In the genomic region with DNA sequence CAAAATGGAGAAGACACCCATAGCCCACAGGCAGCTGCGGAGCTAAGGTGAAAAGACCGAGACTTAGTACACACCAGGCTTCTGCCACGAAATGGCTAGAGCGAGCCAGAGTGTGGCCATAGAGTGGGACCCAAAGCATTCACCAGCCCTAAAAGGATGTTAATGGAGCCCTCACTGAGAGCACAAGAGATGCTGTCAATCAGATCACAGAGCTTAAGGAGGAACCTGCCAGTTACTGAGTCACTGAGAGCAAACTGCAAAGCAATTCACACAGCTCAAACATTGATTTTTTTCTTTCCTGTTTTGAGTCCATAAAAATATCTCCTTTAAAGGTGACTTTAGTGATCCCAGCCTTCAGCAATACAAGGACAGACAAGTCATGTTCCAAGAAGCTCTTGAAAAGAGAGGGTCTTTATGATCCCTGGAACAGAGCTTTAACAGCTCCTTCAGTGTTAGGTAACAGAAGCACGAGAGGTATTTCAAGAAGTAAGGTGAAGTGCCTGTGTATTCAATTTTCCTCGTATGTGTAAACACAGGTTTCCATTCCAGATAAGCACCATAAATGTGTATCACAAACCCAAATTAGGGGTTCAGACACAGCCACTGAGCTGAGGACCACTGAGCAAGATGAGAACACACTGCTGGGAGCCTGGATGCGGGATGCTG, we compare ENCODE assay signal across 18 mouse cellular contexts.
A peak's percentile ranks its signal among the peaks of the same experiment; 100 is the strongest.
DNase-seq lines count a peak whose midpoint lies in the region; ATAC-seq and TF ChIP-seq lines count a peak whose summit lies in the region.
"Had no signal": no experiment of that assay in that cellular context is flagged by ENCODE, and none has a peak within 500 bp of the region (broad histone marks: within the 10 kb centered on the region; RNA-seq: fewer than 3 reads in every experiment).

No protein-coding gene starts in this region.

- TF ChIP-seq CTCF in midbrain, postnatal 0 days (IDR thresholded peaks at IDR 0.05): no peak

- peaks cover 61% of the 10 kb centered on the region for H3K4me1 ChIP-seq in hindbrain, embryonic 10.5 days (replicated peaks)
- H3K4me1 ChIP-seq in hindbrain, embryonic 11.5 days (replicated peaks; ENCODE audit: control insufficient read depth, insufficient read depth, low read length): peaks cover 17% of the 10 kb centered on the region
- peaks cover 69% of the 10 kb centered on the region for H3K4me1 ChIP-seq in midbrain, embryonic 10.5 days
- H3K4me1 ChIP-seq in midbrain, postnatal 0 days (ENCODE audit: insufficient read depth, low read length): peaks cover 16% of the 10 kb centered on the region
- H3K4me1 ChIP-seq in kidney, embryonic 14.5 days (ENCODE audit: control insufficient read depth, insufficient read depth, low read length): peaks cover 11% of the 10 kb centered on the region
- H3K4me1 ChIP-seq: liver, embryonic 13.5 days had no signal

- 66% methylated on average over 7 of the region's 7 CpGs for WGBS in hindbrain, embryonic 10.5 days
- 65% methylated on average over 7 of the region's 7 CpGs for WGBS in hindbrain, embryonic 11.5 days
- 73% methylated on average over 7 of the region's 7 CpGs for WGBS in midbrain, embryonic 10.5 days
- 60% methylated on average over 7 of the region's 7 CpGs for WGBS in midbrain, postnatal 0 days
- 90% methylated on average over 7 of the region's 7 CpGs for WGBS in kidney, embryonic 14.5 days

- 0 out of 2 replicates have a peak, but pooled peaks cover 3% of the 10 kb centered on the region for H3K36me3 ChIP-seq in hindbrain, embryonic 10.5 days
- no peaks in the 10 kb centered on the region for H3K36me3 ChIP-seq in hindbrain, embryonic 11.5 days (ENCODE audit: control insufficient read depth, insufficient read depth, low read length)
- H3K36me3 ChIP-seq in midbrain, embryonic 10.5 days: 0 out of 2 replicates have a peak, but pooled peaks cover 4% of the 10 kb centered on the region
- no peaks in the 10 kb centered on the region for H3K36me3 ChIP-seq in midbrain, postnatal 0 days (ENCODE audit: insufficient read depth, low read length)
- H3K36me3 ChIP-seq in kidney, embryonic 14.5 days (ENCODE audit: control insufficient read depth, insufficient read depth, low read length): no peaks in the 10 kb centered on the region
- H3K36me3 ChIP-seq: liver, embryonic 13.5 days; neural tube, embryonic 12.5 days had no signal

- no peaks in the 10 kb centered on the region for H3K9me3 ChIP-seq in hindbrain, embryonic 10.5 days
- H3K9me3 ChIP-seq in hindbrain, embryonic 11.5 days (ENCODE audit: control insufficient read depth, low read length): no peaks in the 10 kb centered on the region
- no peaks in the 10 kb centered on the region for H3K9me3 ChIP-seq in midbrain, embryonic 10.5 days (replicated peaks)
- no peaks in the 10 kb centered on the region for H3K9me3 ChIP-seq in midbrain, postnatal 0 days (ENCODE audit: low read length)
- H3K9me3 ChIP-seq in kidney, embryonic 14.5 days (ENCODE audit: control insufficient read depth, low read length): no peaks in the 10 kb centered on the region
- H3K9me3 ChIP-seq: limb, embryonic 12.5 days; liver, embryonic 13.5 days; neural tube, embryonic 12.5 days had no signal

- H3K27me3 ChIP-seq in hindbrain, embryonic 10.5 days (ENCODE audit: insufficient read depth, poor library complexity, severe bottlenecking): no peaks in the 10 kb centered on the region
- H3K27me3 ChIP-seq in hindbrain, embryonic 11.5 days (ENCODE audit: control insufficient read depth, insufficient read depth, low read length): no peaks in the 10 kb centered on the region
- H3K27me3 ChIP-seq in midbrain, embryonic 10.5 days (ENCODE audit: low read depth, poor library complexity, severe bottlenecking): no peaks in the 10 kb centered on the region
- no peaks in the 10 kb centered on the region for H3K27me3 ChIP-seq in midbrain, postnatal 0 days (ENCODE audit: insufficient read depth, low read length)
- no peaks in the 10 kb centered on the region for H3K27me3 ChIP-seq in kidney, embryonic 14.5 days (ENCODE audit: control insufficient read depth, insufficient read depth, low read length)
- H3K27me3 ChIP-seq: CH12.LX; limb, embryonic 12.5 days; liver, embryonic 13.5 days; neural tube, embryonic 12.5 days had no signal

- H3K27ac ChIP-seq in hindbrain, embryonic 10.5 days: peak overlapping the region; percentile 60; the same call in 1 of the 2 replicates
- H3K27ac ChIP-seq in hindbrain, embryonic 11.5 days (ENCODE audit: low read depth, low read length): no peak overlapping the region
- peak overlapping the region; percentile 76 for H3K27ac ChIP-seq in midbrain, embryonic 10.5 days (replicated peaks)
- no peak overlapping the region for H3K27ac ChIP-seq in midbrain, postnatal 0 days (ENCODE audit: low read depth, low read length)
- no peak overlapping the region for H3K27ac ChIP-seq in kidney, embryonic 14.5 days (ENCODE audit: low read depth, low read length)
- H3K27ac ChIP-seq: limb, embryonic 12.5 days; liver, embryonic 13.5 days; neural tube, embryonic 12.5 days; stomach, postnatal 0 days had no signal

- H3K9ac ChIP-seq in hindbrain, embryonic 11.5 days (ENCODE audit: low read depth, low read length): no peak overlapping the region
- no peak overlapping the region for H3K9ac ChIP-seq in midbrain, postnatal 0 days (replicated peaks; ENCODE audit: low read length, poor library complexity, severe bottlenecking)
- H3K9ac ChIP-seq in kidney, embryonic 14.5 days (ENCODE audit: low read depth, low read length): no peak overlapping the region
- H3K9ac ChIP-seq: limb, embryonic 12.5 days; liver, embryonic 13.5 days; neural tube, embryonic 12.5 days had no signal

- H3K4me2 ChIP-seq in hindbrain, embryonic 11.5 days (replicated peaks; ENCODE audit: low read depth, low read length): no peak overlapping the region
- no peak overlapping the region for H3K4me2 ChIP-seq in midbrain, postnatal 0 days (ENCODE audit: low read depth, low read length, poor library complexity, severe bottlenecking)
- no peak overlapping the region for H3K4me2 ChIP-seq in kidney, embryonic 14.5 days (replicated peaks; ENCODE audit: low read depth, low read length)
- H3K4me2 ChIP-seq: heart, embryonic 11.5 days; limb, embryonic 12.5 days; liver, embryonic 13.5 days; neural tube, embryonic 12.5 days had no signal

- ATAC-seq in hindbrain, embryonic 11.5 days (ENCODE audit: low FRiP score): no peak
- no peak for ATAC-seq in midbrain, postnatal 0 days (ENCODE audit: low FRiP score)
- no peak for ATAC-seq in kidney, embryonic 14.5 days (ENCODE audit: low FRiP score, low TSS enrichment)

- DNase-seq in hindbrain, embryonic 10.5 days (ENCODE audit: low spot score): no peak
- DNase-seq in hindbrain, embryonic 11.5 days (ENCODE audit: low spot score): no peak
- no peak for DNase-seq in midbrain, embryonic 10.5 days (ENCODE audit: low spot score)
- DNase-seq in midbrain, postnatal 0 days (ENCODE audit: low spot score): no peak
- DNase-seq in lung, postnatal 36 days: peak; percentile 62
- no peak for DNase-seq in frontal cortex, adult 2 months (ENCODE audit: extremely low spot score in 1 of 2, low spot score in 1 of 2)
- no peak for DNase-seq in kidney, postnatal 14 days
- DNase-seq: heart, postnatal 10 days; kidney, adult 2 months; kidney, postnatal 4 days; liver, embryonic 13.5 days; right cerebral cortex, postnatal 4 days had no signal

- H3K4me3 ChIP-seq in hindbrain, embryonic 10.5 days: no peak overlapping the region
- H3K4me3 ChIP-seq in hindbrain, embryonic 11.5 days (ENCODE audit: low read depth, low read length): no peak overlapping the region
- H3K4me3 ChIP-seq in midbrain, embryonic 10.5 days: no peak overlapping the region
- no peak overlapping the region for H3K4me3 ChIP-seq in midbrain, postnatal 0 days (ENCODE audit: low read depth, low read length)
- no peak overlapping the region for H3K4me3 ChIP-seq in kidney, embryonic 14.5 days (ENCODE audit: low read length)
- H3K4me3 ChIP-seq: limb, embryonic 12.5 days; liver, embryonic 13.5 days; neural tube, embryonic 12.5 days had no signal

Comparison
In these comparisons a context has a peak if more than half of its experiments do, and no peak if none do; other contexts are left out.
1. H3K27ac ChIP-seq: peak in hindbrain, embryonic 10.5 days (single experiment) and midbrain, embryonic 10.5 days (single experiment); none in hindbrain, embryonic 11.5 days (single experiment), midbrain, postnatal 0 days (single experiment) and kidney, embryonic 14.5 days (single experiment).